9 mouse cellular contexts compared by ENCODE assay signal in genomic region chr1:172028394-172029275, GRCm38 (mm10). TPM values are rescaled to one million over a fixed set of nuclear protein-coding genes. Genes with fewer than 3 reads are reported as not detected.
DNase-seq lines count a peak whose midpoint lies in the region; ATAC-seq and TF ChIP-seq lines count a peak whose summit lies in the region.
"Had no signal": no experiment of that assay in that cellular context is flagged by ENCODE, and none has a peak within 500 bp of the region (broad histone marks: within the 10 kb centered on the region; RNA-seq: fewer than 3 reads in every experiment).

Gene Vangl2 (minus strand): TSS chr1:172028444.

- no peaks in the 10 kb centered on the region for H3K79me2 ChIP-seq in heart, adult 2 months (replicated peaks; ENCODE audit: control insufficient read depth, insufficient read depth, low read length)
- no peaks in the 10 kb centered on the region for H3K79me2 ChIP-seq in C2C12 (ENCODE audit: control insufficient read depth, insufficient read depth)

- H3K36me3 ChIP-seq in heart, adult 2 months (ENCODE audit: control insufficient read depth, insufficient read depth, low read length) = no peaks in the 10 kb centered on the region
- H3K36me3 ChIP-seq in C2C12 (ENCODE audit: control insufficient read depth, insufficient read depth) = no peaks in the 10 kb centered on the region
- H3K36me3 ChIP-seq in forebrain, embryonic 16.5 days (ENCODE audit: control insufficient read depth, insufficient read depth) = no peaks in the 10 kb centered on the region
- H3K36me3 ChIP-seq in limb, embryonic 14.5 days (ENCODE audit: control insufficient read depth, insufficient read depth, low read length) = no peaks in the 10 kb centered on the region

- TF ChIP-seq CTCF in heart, adult 2 months (IDR thresholded peaks at IDR 0.05) = no peak
- TF ChIP-seq CTCF in C2C12 (IDR thresholded peaks at IDR 0.05; ENCODE audit: control insufficient read depth, insufficient read depth, insufficient read length) = no peak

- TF ChIP-seq POLR2A in heart, adult 2 months (IDR thresholded peaks at IDR 0.05; ENCODE audit: insufficient read depth, low read depth, low read length) = no peak
- TF ChIP-seq POLR2A in limb, embryonic 14.5 days (IDR thresholded peaks at IDR 0.05; ENCODE audit: borderline replicate concordance, extremely low read depth, insufficient read depth, insufficient read length) = no peak

- intact Hi-C loops in heart, adult 2 months (cut with DNase I) = loop anchor here (10.0 kb wide), 1 partner anchor 456 kb away; the partner anchor contains the start of gene Igsf9

- no peaks in the 10 kb centered on the region for H3K27me3 ChIP-seq in heart, adult 2 months (ENCODE audit: control insufficient read depth, insufficient read depth, low read length)
- H3K27me3 ChIP-seq in C2C12 (ENCODE audit: control insufficient read depth, insufficient read depth, insufficient read length) = no peaks in the 10 kb centered on the region
- H3K27me3 ChIP-seq in forebrain, embryonic 16.5 days (replicated peaks; ENCODE audit: control insufficient read depth, insufficient read depth, low read length) = no peaks in the 10 kb centered on the region
- H3K27me3 ChIP-seq in limb, embryonic 14.5 days (ENCODE audit: control insufficient read depth, insufficient read depth, low read length) = no peaks in the 10 kb centered on the region

- H3K9me3 ChIP-seq in forebrain, embryonic 16.5 days (ENCODE audit: control insufficient read depth, low read length) = no peaks in the 10 kb centered on the region
- no peaks in the 10 kb centered on the region for H3K9me3 ChIP-seq in limb, embryonic 14.5 days (ENCODE audit: control insufficient read depth, low read length)

- no peak for TF ChIP-seq EP300 in heart, adult 2 months (IDR thresholded peaks at IDR 0.05; ENCODE audit: insufficient read depth, low read depth, low read length)

- H3K4me1 ChIP-seq in heart, adult 2 months (ENCODE audit: control insufficient read depth, insufficient read depth, low read length) = peaks cover 3% of the 10 kb centered on the region; the same call in 1 of the 2 replicates
- H3K4me1 ChIP-seq in forebrain, embryonic 16.5 days (replicated peaks; ENCODE audit: control insufficient read depth, insufficient read depth, low read length) = peaks cover 37% of the 10 kb centered on the region
- peaks cover 16% of the 10 kb centered on the region for H3K4me1 ChIP-seq in limb, embryonic 14.5 days (ENCODE audit: control insufficient read depth, insufficient read depth, low read length)

- peak within 1 kb of the TSS; percentile 72 for H3K27ac ChIP-seq in heart, adult 2 months
- H3K27ac ChIP-seq in forebrain, embryonic 16.5 days (ENCODE audit: low read length) = peak within 1 kb of the TSS; percentile 97
- H3K27ac ChIP-seq in limb, embryonic 14.5 days (replicated peaks; ENCODE audit: low read depth, low read length) = peak within 1 kb of the TSS; percentile 92
- H3K27ac ChIP-seq: macrophage had no signal

- peak within 1 kb of the TSS; percentile 68 for H3ac ChIP-seq in C2C12 (ENCODE audit: control insufficient read depth, insufficient read length, low read depth)

- H3K4me3 ChIP-seq in heart, adult 2 months = peak within 1 kb of the TSS; percentile 85
- H3K4me3 ChIP-seq in C2C12 (ENCODE audit: insufficient read depth, poor library complexity, severe bottlenecking) = no peak within 1 kb of the TSS
- peak within 1 kb of the TSS; percentile 93 for H3K4me3 ChIP-seq in forebrain, embryonic 16.5 days (replicated peaks; ENCODE audit: low read length)
- peak within 1 kb of the TSS; percentile 95 for H3K4me3 ChIP-seq in limb, embryonic 14.5 days (replicated peaks; ENCODE audit: low read length)

- WGBS in heart, adult 2 months = 87% methylated on average over 21 of the region's 21 CpGs
- WGBS in forebrain, embryonic 16.5 days = 14% methylated on average over 21 of the region's 21 CpGs
- 59% methylated on average over 21 of the region's 21 CpGs for WGBS in limb, embryonic 14.5 days

- no peak for ATAC-seq in forebrain, embryonic 16.5 days
- no peak for ATAC-seq in limb, embryonic 14.5 days (ENCODE audit: low FRiP score, low read depth)

- no peak for DNase-seq in heart, adult 2 months
- no peak for DNase-seq in heart, adult 11 months
- no peak for DNase-seq in limb, embryonic 14.5 days (ENCODE audit: low spot score)
- no peak for DNase-seq in c-Kit-positive CD71-positive TER-119-positive erythroid progenitor cells, embryonic 14.5 days (ENCODE audit: low spot score)
- no peak for DNase-seq in T-cell, adult 2 months (ENCODE audit: low spot score)
- no peak for DNase-seq in embryo, embryonic 10.5 days (ENCODE audit: low spot score)

- peak within 1 kb of the TSS; percentile 88 for H3K9ac ChIP-seq in heart, adult 2 months (ENCODE audit: low read depth, low read length)
- peak within 1 kb of the TSS; percentile 98 for H3K9ac ChIP-seq in forebrain, embryonic 16.5 days (replicated peaks; ENCODE audit: low read depth, low read length)
- H3K9ac ChIP-seq in limb, embryonic 14.5 days (ENCODE audit: low read depth, low read length, severe bottlenecking) = peak within 1 kb of the TSS; percentile 97

- peak within 1 kb of the TSS; percentile 97 for H3K4me2 ChIP-seq in forebrain, embryonic 16.5 days (ENCODE audit: low read length)
- peak within 1 kb of the TSS; percentile 52 for H3K4me2 ChIP-seq in limb, embryonic 14.5 days (replicated peaks; ENCODE audit: low read depth, low read length, severe bottlenecking)

- H3K79me3 ChIP-seq in C2C12 (ENCODE audit: low read depth) = no peaks in the 10 kb centered on the region

TF ChIP-seq in C2C12, 6 proteins besides CTCF, POLR2A, EP300 and RAD21:
- TF ChIP-seq MYOG (IDR thresholded peaks at IDR 0.05; ENCODE audit: control insufficient read depth, extremely low read depth, insufficient read length) (no peak), USF1 (IDR thresholded peaks at IDR 0.05; ENCODE audit: low read depth) (no peak), CEBPB (IDR thresholded peaks at IDR 0.05; ENCODE audit: low read depth) (no peak), MYOD1 (IDR thresholded peaks at IDR 0.05; ENCODE audit: control insufficient read depth, insufficient read length, low read depth) (no peak), FOSL1 (IDR thresholded peaks at IDR 0.05; ENCODE audit: insufficient read depth, low read length, poor library complexity, severe bottlenecking) (no peak)

RNA-seq across cellular contexts. Expression of gene Vangl2, which starts in this region (rescaled TPM):
- total RNA-seq in heart, adult 2 months (2021) = 1 to 10 TPM; 1.3 TPM
- polyA plus RNA-seq in heart, adult 2 months (2012; rRNA removed) = 1.3 and 1.9 TPM in 2 replicates
- polyA plus RNA-seq in C2C12 (2012; fragmentation: generic; extraction: Trizol) = 5.7 TPM
- polyA plus RNA-seq in forebrain, embryonic 16.5 days (2015; fragmentation: Nextera tagmentation; extraction: Ambion mirVana) = 40.5 and 42.7 TPM in 2 replicates
- 29.4 and 35.6 TPM in 2 replicates for polyA plus RNA-seq in limb, embryonic 14.5 days (2012; rRNA removed)
- polyA plus RNA-seq in limb, embryonic 14.5 days (2014; fragmentation: Nextera tagmentation; extraction: Ambion mirVana) = 15.6 and 19.1 TPM in 2 replicates
